ENCODE assay signal across 10 mouse cellular contexts in the genomic region with DNA sequence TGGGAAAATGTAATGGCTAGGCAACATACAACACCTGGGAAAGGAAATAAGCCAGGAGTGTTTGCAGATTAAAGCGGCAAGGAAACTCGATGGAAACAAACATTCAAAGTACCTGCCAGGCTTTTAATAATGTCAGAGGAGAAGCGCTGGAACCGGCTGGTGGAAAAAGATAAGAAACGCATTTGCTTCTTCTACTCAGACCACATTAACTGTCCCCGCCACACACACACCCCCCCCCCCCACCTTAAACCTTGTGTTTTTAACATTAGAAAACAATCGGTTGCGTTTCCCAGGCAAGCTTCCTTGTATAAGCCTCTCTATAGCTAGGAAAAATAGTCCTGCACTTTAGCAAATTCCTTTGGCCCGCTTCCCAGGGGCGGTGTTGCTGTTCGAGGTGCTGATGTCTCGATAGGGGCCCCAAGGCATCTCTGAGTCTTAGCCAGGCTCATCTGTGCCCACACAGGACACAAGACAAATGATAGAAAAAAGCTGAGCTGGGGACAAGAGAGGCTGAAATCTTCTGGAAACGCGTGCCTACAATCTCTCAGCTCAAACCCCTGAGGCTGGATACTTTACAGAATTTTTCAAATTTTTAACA. TPM values are rescaled to one million over a fixed set of nuclear protein-coding genes. Genes with fewer than 3 reads are reported as not detected.
A peak's percentile ranks its signal among the peaks of the same experiment; 100 is the strongest.
DNase-seq lines count a peak whose midpoint lies in the region; ATAC-seq lines count a peak whose summit lies in the region.
"Had no signal": no experiment of that assay in that cellular context is flagged by ENCODE, and none has a peak within 500 bp of the region (broad histone marks: within the 10 kb centered on the region; RNA-seq: fewer than 3 reads in every experiment).

No protein-coding gene starts in this region.

- H3K9me3 ChIP-seq in kidney, embryonic 16.5 days (ENCODE audit: low read length), result no peaks in the 10 kb centered on the region
- H3K9me3 ChIP-seq in limb, embryonic 10.5 days (replicated peaks), result no peaks in the 10 kb centered on the region
- no peaks in the 10 kb centered on the region for H3K9me3 ChIP-seq in midbrain, embryonic 11.5 days (ENCODE audit: control insufficient read depth, low read length)
- H3K9me3 ChIP-seq: embryonic facial prominence, embryonic 12.5 days; heart, embryonic 13.5 days had no signal

- no peaks in the 10 kb centered on the region for H3K27me3 ChIP-seq in kidney, embryonic 16.5 days (ENCODE audit: insufficient read depth, low read length)
- H3K27me3 ChIP-seq in limb, embryonic 10.5 days (ENCODE audit: low read depth, poor library complexity, severe bottlenecking), result no peaks in the 10 kb centered on the region
- no peaks in the 10 kb centered on the region for H3K27me3 ChIP-seq in midbrain, embryonic 11.5 days (ENCODE audit: control insufficient read depth, insufficient read depth, low read length)
- H3K27me3 ChIP-seq: embryonic facial prominence, embryonic 12.5 days had no signal

- no peaks in the 10 kb centered on the region for H3K36me3 ChIP-seq in kidney, embryonic 16.5 days (ENCODE audit: insufficient read depth, low read length)
- H3K36me3 ChIP-seq in limb, embryonic 10.5 days, result no peaks in the 10 kb centered on the region
- H3K36me3 ChIP-seq in midbrain, embryonic 11.5 days (ENCODE audit: control insufficient read depth, insufficient read depth, low read length), result no peaks in the 10 kb centered on the region
- H3K36me3 ChIP-seq: embryonic facial prominence, embryonic 12.5 days; heart, embryonic 13.5 days had no signal

- ATAC-seq in kidney, embryonic 16.5 days (ENCODE audit: low FRiP score, low TSS enrichment), result no peak
- ATAC-seq in megakaryocyte-erythroid progenitor cell, adult 5-6 weeks (replicated peaks; ENCODE audit: low FRiP score, low TSS enrichment, poor library complexity, severe bottlenecking), result peak; percentile 91
- no peak for ATAC-seq in midbrain, embryonic 11.5 days (ENCODE audit: low FRiP score)
- no peak for ATAC-seq in frontal cortex, adult (ENCODE audit: low TSS enrichment)

- H3K4me2 ChIP-seq in kidney, embryonic 16.5 days (replicated peaks; ENCODE audit: low read depth, low read length), result no peak overlapping the region
- H3K4me2 ChIP-seq in midbrain, embryonic 11.5 days, result no peak overlapping the region
- H3K4me2 ChIP-seq: embryonic facial prominence, embryonic 12.5 days; heart, embryonic 13.5 days had no signal

- no peak overlapping the region for H3K4me3 ChIP-seq in kidney, embryonic 16.5 days (ENCODE audit: low read length)
- H3K4me3 ChIP-seq in limb, embryonic 10.5 days, result no peak overlapping the region
- no peak overlapping the region for H3K4me3 ChIP-seq in midbrain, embryonic 11.5 days (ENCODE audit: low read depth, low read length)
- H3K4me3 ChIP-seq: embryonic facial prominence, embryonic 12.5 days; heart, embryonic 13.5 days had no signal

- no peak overlapping the region for H3K9ac ChIP-seq in kidney, embryonic 16.5 days (replicated peaks; ENCODE audit: low read length)
- no peak overlapping the region for H3K9ac ChIP-seq in midbrain, embryonic 11.5 days (ENCODE audit: low read length)
- H3K9ac ChIP-seq: embryonic facial prominence, embryonic 12.5 days; heart, embryonic 13.5 days had no signal

- no peak overlapping the region for H3K27ac ChIP-seq in kidney, embryonic 16.5 days (ENCODE audit: low read length)
- H3K27ac ChIP-seq in limb, embryonic 10.5 days, result no peak overlapping the region
- no peak overlapping the region for H3K27ac ChIP-seq in midbrain, embryonic 11.5 days (ENCODE audit: low read depth, low read length)
- H3K27ac ChIP-seq: embryonic facial prominence, embryonic 12.5 days; heart, embryonic 13.5 days had no signal

- DNase-seq in kidney, postnatal 10 days, result peak; percentile 56
- peak; percentile 20 for DNase-seq in adrenal gland, adult 2 months
- peak; percentile 33 for DNase-seq in limb, embryonic 10.5 days (ENCODE audit: low spot score)
- no peak for DNase-seq in midbrain, embryonic 11.5 days (ENCODE audit: low spot score, missing footprints)
- DNase-seq in right cerebral cortex, postnatal 25 days, result no peak

- 28% methylated on average over 14 of the region's 14 CpGs for WGBS in kidney, embryonic 16.5 days
- WGBS in limb, embryonic 10.5 days, result 32% methylated on average over 14 of the region's 14 CpGs
- WGBS in midbrain, embryonic 11.5 days, result 36% methylated on average over 14 of the region's 14 CpGs

- H3K4me1 ChIP-seq in kidney, embryonic 16.5 days (ENCODE audit: insufficient read depth, low read length), result no peaks in the 10 kb centered on the region
- peaks cover 9% of the 10 kb centered on the region; the same call in 1 of the 2 replicates for H3K4me1 ChIP-seq in limb, embryonic 10.5 days
- H3K4me1 ChIP-seq in midbrain, embryonic 11.5 days (ENCODE audit: control insufficient read depth, insufficient read depth, low read length), result no peaks in the 10 kb centered on the region

RNA-seq across cellular contexts. Expression of gene Syndig1l, which starts 11.3 kb away (rescaled TPM):
- 0.06 and 0.09 TPM in 2 replicates for polyA plus RNA-seq in kidney, embryonic 16.5 days (2015; fragmentation: Nextera tagmentation; extraction: Ambion mirVana)
- not detected for total RNA-seq in adrenal gland, adult 2 months (2021)
- polyA plus RNA-seq in adrenal gland, adult 2 months (2012; rRNA removed), result not detected in 2 replicates
- 0.10 TPM in 1 of 2 replicates, not detected in the other for polyA plus RNA-seq in limb, embryonic 10.5 days (2016; fragmentation: Nextera tagmentation; extraction: Ambion mirVana)
- not detected in 2 replicates for total RNA-seq in megakaryocyte-erythroid progenitor cell, adult 5-6 weeks (2014; fragmentation: Nextera tagmentation)
- not detected in 2 replicates for total RNA-seq in megakaryocyte-erythroid progenitor cell, adult 5-6 weeks (2017)
- polyA plus RNA-seq in midbrain, embryonic 11.5 days (2014; fragmentation: Nextera tagmentation; extraction: Ambion mirVana), result 0.22 and 0.37 TPM in 2 replicates
- polyA plus RNA-seq: heart, embryonic 13.5 days had no signal

Comparison
In these comparisons a context has a peak if more than half of its experiments do, and no peak if none do; other contexts are left out.
1. DNase-seq: peak in kidney, postnatal 10 days (single experiment), adrenal gland, adult 2 months (single experiment) and limb, embryonic 10.5 days (single experiment); none in midbrain, embryonic 11.5 days (single experiment) and right cerebral cortex, postnatal 25 days (single experiment).